Mouse (Mus musculus): ENCODE measurements at regions not wholly inside any gene's neighbourhood (a gene's known extent, or its start where the extent isn't known, plus 50 kb on each side); places are given as distances from the start of the nearest gene placed in this dataset.

GRCm38 (mm10) chr8:36363291-36363690, 597.7 kb downstream of the Gm19410 start:
- no peak for DNase-seq (ENCODE audit: low read depth)

DNA sequence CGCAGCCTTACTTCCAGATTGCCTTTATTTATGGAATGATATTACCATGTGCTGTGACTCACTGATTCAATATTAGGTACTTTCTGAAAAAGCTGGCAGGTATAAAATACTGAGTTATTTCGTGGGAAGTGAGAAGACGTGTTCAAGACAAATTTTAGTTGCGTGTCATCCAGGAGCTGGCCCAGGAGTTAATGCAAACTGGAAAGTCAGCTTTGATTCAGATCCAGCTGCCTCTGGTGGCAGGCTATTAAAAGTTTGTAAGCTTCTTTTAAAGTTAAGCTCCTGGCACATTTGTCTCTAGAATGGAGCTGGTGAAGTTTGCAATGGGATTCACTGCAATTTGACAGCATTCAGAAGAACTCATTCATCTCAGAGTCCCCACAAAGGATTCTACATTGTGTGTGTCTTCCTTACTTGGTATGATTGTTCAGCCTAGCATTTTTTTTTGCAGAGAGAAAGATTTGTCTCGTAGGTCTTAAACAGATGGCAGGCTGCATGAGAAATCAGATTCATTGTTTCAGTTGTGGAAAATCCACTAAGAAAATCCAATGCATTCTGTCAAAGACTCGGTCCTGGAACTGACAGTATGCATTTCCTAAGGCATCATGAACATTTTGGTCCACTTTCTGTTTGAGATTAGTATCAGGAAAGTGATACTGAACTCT, 599.1 kb downstream of the Gm19410 start:
- no peak for DNase-seq (ENCODE audit: low read depth)

- DNase-seq (ENCODE audit: low read depth) = no peak
Measured at GRCm38 (mm10) chr8:36365945-36366344, 600.4 kb downstream of the Gm19410 start.

DNA sequence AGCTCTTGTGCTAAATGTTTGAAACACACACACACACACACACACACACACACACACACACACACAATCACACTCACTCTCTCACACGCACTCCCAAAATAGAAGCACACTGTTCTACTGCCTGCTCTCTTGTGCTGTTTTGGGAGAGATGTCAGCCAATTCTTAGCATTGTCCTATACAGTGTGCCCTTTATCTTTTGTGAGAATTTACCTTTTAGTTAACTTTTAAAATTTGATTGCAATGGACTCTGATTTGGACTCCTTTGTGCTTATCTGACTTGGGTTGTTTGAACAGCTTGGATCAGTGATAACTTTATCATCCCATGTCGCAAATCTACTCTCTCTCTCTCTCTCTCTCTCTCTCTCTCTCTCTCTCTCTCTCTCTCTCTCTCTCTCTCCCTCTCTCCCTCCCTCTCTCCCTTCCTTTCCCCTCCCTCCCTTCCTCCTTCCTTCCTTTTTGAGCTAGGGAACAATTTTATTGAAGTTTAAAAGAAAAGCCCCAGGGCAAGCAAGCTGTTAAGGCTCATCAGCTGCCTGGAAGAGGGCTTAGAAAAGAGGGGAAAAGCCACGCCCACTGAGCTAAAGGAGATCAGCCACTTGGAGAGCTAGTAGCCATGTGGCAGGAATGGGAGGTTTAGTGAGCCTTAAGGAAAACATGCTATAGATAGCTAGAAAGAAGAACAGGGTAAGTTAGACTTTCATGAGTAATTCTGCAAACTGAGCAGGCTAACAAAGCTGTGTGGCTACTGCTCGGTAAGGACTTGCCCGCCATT, 611.2 kb downstream of the Gm19410 start:
- DNase-seq (ENCODE audit: low read depth) = no peak

DNA sequence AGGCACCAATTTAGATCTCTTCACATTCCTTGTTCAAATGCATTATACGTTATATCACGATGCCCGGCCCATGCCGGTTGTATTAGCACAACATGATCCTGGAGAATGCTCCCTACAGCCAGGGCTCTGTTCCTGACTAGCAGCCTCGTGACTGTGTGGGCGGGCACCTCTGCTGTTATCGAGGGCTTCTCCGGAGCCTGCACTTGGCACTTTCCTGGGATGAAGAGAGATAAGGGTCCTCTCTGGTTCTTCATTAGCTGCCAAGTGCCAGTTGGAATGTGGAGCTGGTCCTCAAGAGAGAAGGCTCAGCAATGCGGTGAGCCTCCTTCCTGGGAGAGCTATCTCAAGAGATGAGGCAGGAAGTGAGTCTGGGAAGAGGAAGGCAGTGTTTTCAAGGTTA, 598.9 kb upstream of the AI429214 start:
- no peak for DNase-seq (ENCODE audit: low read depth)

- DNase-seq (ENCODE audit: low read depth) = no peak
Measured at GRCm38 (mm10) chr8:36396493-36396892, 596.9 kb upstream of the AI429214 start.

GRCm38 (mm10) chr8:36406706-36407105, 586.7 kb upstream of the AI429214 start:
- DNase-seq (ENCODE audit: low read depth) = no peak
